Mouse (Mus musculus) testis, adult 2 months (tissue): ENCODE measurements around the gene Sdk2. TPM values are rescaled to one million over a fixed set of nuclear protein-coding genes. Genes with fewer than 3 reads are reported as not detected.

Source experiments
- H3K27ac ChIP-seq: fragments of 200-500 bp; 2 replicates; pipeline ENCODE4 v1.5.1; 2012; ENCODE audit warnings: low read depth, low read length; ENCODE audit not compliant: control insufficient read depth, insufficient read depth
- H3K27me3 ChIP-seq: fragments of 200-500 bp; 2 replicates; pipeline ENCODE4 v1.6.1; 2012; ENCODE audit warnings: mild to moderate bottlenecking, low read length, moderate library complexity; ENCODE audit not compliant: control insufficient read depth, insufficient read depth
- H3K36me3 ChIP-seq: fragments of 200-500 bp; 2 replicates; pipeline ENCODE4 v1.6.1; 2012; ENCODE audit warnings: mild to moderate bottlenecking, low read length; ENCODE audit not compliant: control insufficient read depth, insufficient read depth
- H3K4me1 ChIP-seq: fragments of 200-500 bp; 2 replicates; pipeline ENCODE4 v1.6.1; 2012; ENCODE audit warnings: low read length; ENCODE audit not compliant: control insufficient read depth, insufficient read depth
- H3K4me3 ChIP-seq: fragments of 200-500 bp; 2 replicates; pipeline ENCODE4 v1.5.1; 2012; ENCODE audit warnings: low read depth, mild to moderate bottlenecking, low read length, moderate library complexity, mixed read lengths; ENCODE audit not compliant: control insufficient read depth
- CTCF ChIP-seq: fragments of 200-500 bp; IDR thresholded peaks from 2 replicates; pipeline ENCODE4 v1.5.1; 2012; ENCODE audit warnings: low read depth, mild to moderate bottlenecking, inconsistent platforms, low read length, moderate library complexity; ENCODE audit not compliant: control insufficient read depth, insufficient read depth, insufficient replicate concordance
- POLR2A ChIP-seq: fragments of 200-500 bp; IDR thresholded peaks from 2 replicates; pipeline ENCODE4 v1.6.1; 2012; ENCODE audit warnings: low read depth, mild to moderate bottlenecking, inconsistent platforms, low read length, moderate library complexity; ENCODE audit not compliant: control insufficient read depth
- polyA plus RNA-seq: library from polyadenylated mRNA; depleted of rRNA; stranded (reverse); fragments of >200 nt; gene quantifications from 2 replicates; pipeline ENCODE4 v1.2.3, GENCODE M21; 2012

The Sdk2 gene
- polyA plus RNA-seq, 1 experiment, result 7.8 TPM

- no peak overlapping the region for H3K27ac ChIP-seq
These were observed 173.9 kb downstream of the Sdk2 start for GRCm38 (mm10) chr11:113892924-113893323.

GRCm38 (mm10) chr11:113892067-113892466 is 174.8 kb downstream of the Sdk2 start:
- no peak for TF ChIP-seq CTCF
- TF ChIP-seq POLR2A, result no peak
- H3K4me3 ChIP-seq, result no peak overlapping the region
- no peaks in the 10 kb centered on the region; the same call in 1 of the 2 replicates for H3K4me1 ChIP-seq
- H3K27ac ChIP-seq, result no peak overlapping the region
- no peaks in the 10 kb centered on the region for H3K27me3 ChIP-seq
- H3K36me3 ChIP-seq, result no peaks in the 10 kb centered on the region

More at GRCm38 (mm10) chr11:113892924-113893323, 173.9 kb downstream of the Sdk2 start:
- Histone ChIP-seq H3K4me3 (no peak overlapping the region), H3K27me3 (no peaks in the 10 kb centered on the region), H3K4me1 (no peaks in the 10 kb centered on the region), H3K36me3 (no peaks in the 10 kb centered on the region)
- TF ChIP-seq POLR2A, result no peak
- no peak for TF ChIP-seq CTCF

- H3K27me3 ChIP-seq, result no peaks in the 10 kb centered on the region
- H3K4me1 ChIP-seq, result no peaks in the 10 kb centered on the region; the same call in 1 of the 2 replicates
- no peak overlapping the region for H3K27ac ChIP-seq
- no peak overlapping the region for H3K4me3 ChIP-seq
- TF ChIP-seq POLR2A, result no peak
- TF ChIP-seq CTCF, result no peak
- no peaks in the 10 kb centered on the region for H3K36me3 ChIP-seq
These were observed 178.6 kb downstream of the Sdk2 start for GRCm38 (mm10) chr11:113888156-113888750.

DNA sequence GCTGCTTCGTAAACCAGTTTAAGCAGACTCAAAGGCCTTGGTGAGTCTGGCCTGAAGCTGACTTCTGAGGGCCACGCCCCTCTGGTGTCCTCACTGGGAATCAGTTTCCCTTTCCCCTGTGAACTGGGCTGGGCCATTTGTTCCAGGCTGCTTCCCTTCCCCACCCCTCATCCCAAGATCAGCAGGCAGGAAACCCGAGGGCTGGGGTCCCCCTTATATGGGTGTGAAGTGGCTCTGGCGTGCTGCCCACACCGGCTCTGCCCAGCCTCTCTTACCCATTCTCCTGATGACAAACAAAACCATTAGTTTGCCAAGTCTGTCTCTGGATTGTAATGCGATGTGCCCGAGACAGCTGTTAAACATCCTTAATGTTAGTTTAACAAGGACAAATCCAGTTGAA is 180.5 kb downstream of the Sdk2 start:
- H3K4me1 ChIP-seq, result no peaks in the 10 kb centered on the region; the same call in 1 of the 2 replicates
- no peak for TF ChIP-seq CTCF
- H3K27me3 ChIP-seq, result no peaks in the 10 kb centered on the region
- no peak overlapping the region for H3K4me3 ChIP-seq
- no peak overlapping the region for H3K27ac ChIP-seq
- no peaks in the 10 kb centered on the region for H3K36me3 ChIP-seq

DNA sequence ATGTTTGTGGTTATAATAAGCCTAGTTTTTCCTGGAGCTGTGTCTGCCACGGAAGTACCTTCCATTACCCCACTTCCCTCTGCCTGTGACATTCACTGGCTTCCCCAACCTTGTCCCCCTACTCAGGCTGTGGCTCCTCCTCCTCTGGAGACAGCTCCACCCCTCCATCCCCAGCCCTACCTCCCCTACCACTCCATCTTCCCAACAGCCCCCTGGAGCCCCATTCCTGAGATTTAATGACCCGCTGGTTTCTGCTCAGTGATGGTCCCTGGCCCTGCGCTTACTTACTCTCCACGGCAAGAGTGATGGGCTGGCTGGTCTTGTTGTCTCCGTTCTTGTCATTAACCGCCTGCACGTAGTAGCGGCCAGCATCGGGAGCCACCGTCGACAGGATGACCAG is 181.9 kb downstream of the Sdk2 start:
- TF ChIP-seq POLR2A (no peak), CTCF (no peak)
- Histone ChIP-seq H3K27me3 (no peaks in the 10 kb centered on the region), H3K36me3 (no peaks in the 10 kb centered on the region), H3K27ac (no peak overlapping the region), H3K4me3 (no peak overlapping the region), H3K4me1 (no peaks in the 10 kb centered on the region; the same call in 1 of the 2 replicates)

DNA sequence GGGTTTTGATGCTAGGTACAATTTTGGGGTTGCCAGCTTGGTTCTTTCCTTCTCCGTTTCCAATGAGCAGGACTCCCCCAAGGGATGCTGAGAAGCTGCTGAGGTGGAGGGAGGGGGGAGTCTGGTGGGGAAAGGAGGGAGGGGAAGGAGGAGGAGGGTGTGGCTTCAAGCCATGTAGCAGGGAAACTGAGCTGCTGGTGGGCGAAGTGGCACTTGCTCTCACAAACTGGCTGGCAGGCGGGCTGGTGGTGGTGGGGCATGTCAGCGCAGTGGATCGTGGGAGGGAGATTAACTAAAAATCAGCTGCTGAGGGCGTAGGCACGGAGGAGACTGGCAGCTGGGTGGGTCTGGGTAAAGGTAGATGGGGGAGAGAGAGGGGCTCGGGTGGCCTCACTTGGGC is 183.8 kb downstream of the Sdk2 start:
- Histone ChIP-seq H3K27me3 (no peaks in the 10 kb centered on the region), H3K4me1 (no peaks in the 10 kb centered on the region; the same call in 1 of the 2 replicates), H3K4me3 (no peak overlapping the region), H3K27ac (no peak overlapping the region), H3K36me3 (no peaks in the 10 kb centered on the region)
- no peak for TF ChIP-seq CTCF
- no peak for TF ChIP-seq POLR2A

DNA sequence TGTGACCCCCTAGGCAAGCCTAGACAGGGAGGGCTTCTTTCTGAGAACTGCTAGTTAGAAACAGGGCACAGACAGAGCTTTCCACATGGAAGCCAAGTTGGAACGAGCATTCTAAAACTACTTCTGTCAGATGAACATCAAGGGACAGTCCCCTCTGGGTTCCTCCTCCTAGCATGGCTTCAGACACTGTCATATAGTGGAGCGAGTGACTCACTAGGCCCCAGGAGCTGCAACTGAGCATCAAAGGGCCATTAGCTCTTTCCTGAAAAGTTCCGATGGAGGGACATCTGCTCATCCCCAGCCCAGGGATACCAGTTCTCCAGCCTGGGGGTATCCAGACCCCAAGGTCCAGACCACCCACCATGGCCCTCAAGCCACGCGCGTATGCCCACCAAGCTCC is 185.0 kb downstream of the Sdk2 start:
- H3K4me1 ChIP-seq, result no peaks in the 10 kb centered on the region
- no peaks in the 10 kb centered on the region for H3K27me3 ChIP-seq
- TF ChIP-seq POLR2A (no peak), CTCF (no peak)
- H3K36me3 ChIP-seq, result no peaks in the 10 kb centered on the region
- no peak overlapping the region for H3K4me3 ChIP-seq
- H3K27ac ChIP-seq, result no peak overlapping the region
